Mouse (Mus musculus): ENCODE data around the gene Tmprss3.
A peak's percentile ranks its signal among the peaks of the same experiment; 100 is the strongest.

The Tmprss3 gene

GRCm38 (mm10) chr17:31231780-31232179, 33.0 kb upstream of the Tmprss3 start:
- TF ChIP-seq NANOG (IDR thresholded peaks at IDR 0.05; ENCODE audit: borderline replicate concordance, low read length) (no peak), POU5F1 (IDR thresholded peaks at IDR 0.05; ENCODE audit: borderline replicate concordance, low read length) (no peak), CTCF (conservative IDR thresholded peaks at IDR 0.05; ENCODE audit: low read length) (no peak)
- Histone ChIP-seq H3K27me3 (ENCODE audit: insufficient read depth, low read length) (no peaks in the 10 kb centered on the region), H3K4me3 (replicated peaks; ENCODE audit: low read length) (no peak overlapping the region), H3K36me3 (ENCODE audit: insufficient read depth, low read length) (peaks cover 62% of the 10 kb centered on the region), H3K4me1 (replicated peaks; ENCODE audit: low read depth, low read length) (peaks cover 7% of the 10 kb centered on the region; the same call in 1 of the 2 replicates), H3K9me3 (ENCODE audit: low read length) (peaks cover 7% of the 10 kb centered on the region; the same call in 1 of the 2 replicates)

GRCm38 (mm10) chr17:31226931-31227330, 28.2 kb upstream of the Tmprss3 start:
- H3K36me3 ChIP-seq (ENCODE audit: insufficient read depth, low read length): peaks cover 39% of the 10 kb centered on the region
- H3K9me3 ChIP-seq (ENCODE audit: low read length): no peaks in the 10 kb centered on the region
- H3K27me3 ChIP-seq (ENCODE audit: insufficient read depth, low read length): no peaks in the 10 kb centered on the region
- TF ChIP-seq NANOG (IDR thresholded peaks at IDR 0.05; ENCODE audit: borderline replicate concordance, low read length) (no peak), POU5F1 (IDR thresholded peaks at IDR 0.05; ENCODE audit: borderline replicate concordance, low read length) (no peak), CTCF (conservative IDR thresholded peaks at IDR 0.05; ENCODE audit: low read length) (no peak)
- no peaks in the 10 kb centered on the region for H3K4me1 ChIP-seq (replicated peaks; ENCODE audit: low read depth, low read length)
- H3K4me3 ChIP-seq (replicated peaks; ENCODE audit: low read length): no peak overlapping the region

GRCm38 (mm10) chr17:31226368-31226767, 27.6 kb upstream of the Tmprss3 start:
- no peaks in the 10 kb centered on the region for H3K4me1 ChIP-seq (replicated peaks; ENCODE audit: low read depth, low read length)
- H3K36me3 ChIP-seq (ENCODE audit: insufficient read depth, low read length): peaks cover 39% of the 10 kb centered on the region
- H3K4me3 ChIP-seq (replicated peaks; ENCODE audit: low read length): no peak overlapping the region
- H3K27me3 ChIP-seq (ENCODE audit: insufficient read depth, low read length): no peaks in the 10 kb centered on the region
- H3K9me3 ChIP-seq (ENCODE audit: low read length): no peaks in the 10 kb centered on the region
- TF ChIP-seq NANOG (IDR thresholded peaks at IDR 0.05; ENCODE audit: borderline replicate concordance, low read length) (no peak), POU5F1 (IDR thresholded peaks at IDR 0.05; ENCODE audit: borderline replicate concordance, low read length) (no peak), CTCF (conservative IDR thresholded peaks at IDR 0.05; ENCODE audit: low read length) (no peak)

GRCm38 (mm10) chr17:31224591-31224990, 25.8 kb upstream of the Tmprss3 start:
- H3K4me3 ChIP-seq (replicated peaks; ENCODE audit: low read length): no peak overlapping the region
- H3K4me1 ChIP-seq (replicated peaks; ENCODE audit: low read depth, low read length): no peaks in the 10 kb centered on the region
- TF ChIP-seq CTCF (conservative IDR thresholded peaks at IDR 0.05; ENCODE audit: low read length): no peak
- TF ChIP-seq NANOG (IDR thresholded peaks at IDR 0.05; ENCODE audit: borderline replicate concordance, low read length): no peak
- TF ChIP-seq POU5F1 (IDR thresholded peaks at IDR 0.05; ENCODE audit: borderline replicate concordance, low read length): no peak
- H3K9me3 ChIP-seq (ENCODE audit: low read length): no peaks in the 10 kb centered on the region
- H3K27me3 ChIP-seq (ENCODE audit: insufficient read depth, low read length): no peaks in the 10 kb centered on the region
- H3K36me3 ChIP-seq (ENCODE audit: insufficient read depth, low read length): peaks cover 48% of the 10 kb centered on the region

GRCm38 (mm10) chr17:31223835-31224234, 25.1 kb upstream of the Tmprss3 start:
- no peak for TF ChIP-seq NANOG (IDR thresholded peaks at IDR 0.05; ENCODE audit: borderline replicate concordance, low read length)
- TF ChIP-seq POU5F1 (IDR thresholded peaks at IDR 0.05; ENCODE audit: borderline replicate concordance, low read length): no peak
- no peak for TF ChIP-seq CTCF (conservative IDR thresholded peaks at IDR 0.05; ENCODE audit: low read length)
- no peaks in the 10 kb centered on the region for H3K4me1 ChIP-seq (replicated peaks; ENCODE audit: low read depth, low read length)
- H3K36me3 ChIP-seq (ENCODE audit: insufficient read depth, low read length): peaks cover 55% of the 10 kb centered on the region
- H3K27me3 ChIP-seq (ENCODE audit: insufficient read depth, low read length): no peaks in the 10 kb centered on the region
- H3K4me3 ChIP-seq (replicated peaks; ENCODE audit: low read length): no peak overlapping the region
- no peaks in the 10 kb centered on the region for H3K9me3 ChIP-seq (ENCODE audit: low read length)

GRCm38 (mm10) chr17:31222810-31223310, 24.1 kb upstream of the Tmprss3 start:
- TF ChIP-seq CTCF (conservative IDR thresholded peaks at IDR 0.05; ENCODE audit: low read length) (no peak), NANOG (IDR thresholded peaks at IDR 0.05; ENCODE audit: borderline replicate concordance, low read length) (no peak), POU5F1 (IDR thresholded peaks at IDR 0.05; ENCODE audit: borderline replicate concordance, low read length) (no peak)
- Histone ChIP-seq H3K4me1 (replicated peaks; ENCODE audit: low read depth, low read length) (no peaks in the 10 kb centered on the region), H3K4me3 (replicated peaks; ENCODE audit: low read length) (no peak overlapping the region), H3K27me3 (ENCODE audit: insufficient read depth, low read length) (no peaks in the 10 kb centered on the region), H3K36me3 (ENCODE audit: insufficient read depth, low read length) (peaks cover 59% of the 10 kb centered on the region), H3K9me3 (ENCODE audit: low read length) (no peaks in the 10 kb centered on the region)

- TF ChIP-seq NANOG (IDR thresholded peaks at IDR 0.05; ENCODE audit: borderline replicate concordance, low read length) (no peak), CTCF (conservative IDR thresholded peaks at IDR 0.05; ENCODE audit: low read length) (no peak), POU5F1 (IDR thresholded peaks at IDR 0.05; ENCODE audit: borderline replicate concordance, low read length) (no peak)
- H3K4me1 ChIP-seq (replicated peaks; ENCODE audit: low read depth, low read length): peaks cover 37% of the 10 kb centered on the region
- no peaks in the 10 kb centered on the region for H3K9me3 ChIP-seq (ENCODE audit: low read length)
- peaks cover 68% of the 10 kb centered on the region for H3K36me3 ChIP-seq (ENCODE audit: insufficient read depth, low read length)
- no peak overlapping the region for H3K4me3 ChIP-seq (replicated peaks; ENCODE audit: low read length)
- no peaks in the 10 kb centered on the region for H3K27me3 ChIP-seq (ENCODE audit: insufficient read depth, low read length)
These were observed 17.5 kb upstream of the Tmprss3 start for GRCm38 (mm10) chr17:31216068-31216955.

- no peaks in the 10 kb centered on the region for H3K9me3 ChIP-seq (ENCODE audit: low read length)
- H3K4me1 ChIP-seq (replicated peaks; ENCODE audit: low read depth, low read length): peaks cover 57% of the 10 kb centered on the region
- TF ChIP-seq NANOG (IDR thresholded peaks at IDR 0.05; ENCODE audit: borderline replicate concordance, low read length): no peak
- TF ChIP-seq CTCF (conservative IDR thresholded peaks at IDR 0.05; ENCODE audit: low read length): no peak
- TF ChIP-seq POU5F1 (IDR thresholded peaks at IDR 0.05; ENCODE audit: borderline replicate concordance, low read length): no peak
- H3K36me3 ChIP-seq (ENCODE audit: insufficient read depth, low read length): peaks cover 31% of the 10 kb centered on the region
- no peaks in the 10 kb centered on the region for H3K27me3 ChIP-seq (ENCODE audit: insufficient read depth, low read length)
- peak overlapping the region; percentile 80 for H3K4me3 ChIP-seq (replicated peaks; ENCODE audit: low read length)
These were observed 13.1 kb upstream of the Tmprss3 start for GRCm38 (mm10) chr17:31211881-31212280.
